Mouse (Mus musculus): Measurements from ENCODE around the gene Olfr735. TPM values are rescaled to one million over a fixed set of nuclear protein-coding genes. Genes with fewer than 3 reads are reported as not detected.

The Olfr735 gene
- polyA plus RNA-seq (2012; rRNA removed) (not detected in 2 replicates), polyA plus RNA-seq (2014; fragmentation: Nextera tagmentation; extraction: Ambion mirVana) (not detected in 2 replicates)

- ATAC-seq (ENCODE audit: low FRiP score, low read depth): no peak
- no peak for TF ChIP-seq POLR2A (IDR thresholded peaks at IDR 0.05; ENCODE audit: borderline replicate concordance, extremely low read depth, insufficient read depth, insufficient read length)
- Histone ChIP-seq H3K27me3 (ENCODE audit: control insufficient read depth, insufficient read depth, low read length) (no peaks in the 10 kb centered on the region), H3K4me2 (replicated peaks; ENCODE audit: low read depth, low read length, severe bottlenecking) (no peak within 1 kb of the TSS), H3K27ac (replicated peaks; ENCODE audit: low read depth, low read length) (no peak within 1 kb of the TSS), H3K36me3 (ENCODE audit: control insufficient read depth, insufficient read depth, low read length) (no peaks in the 10 kb centered on the region), H3K4me3 (replicated peaks; ENCODE audit: low read length) (no peak within 1 kb of the TSS), H3K9me3 (ENCODE audit: control insufficient read depth, low read length) (no peaks in the 10 kb centered on the region), H3K4me1 (ENCODE audit: control insufficient read depth, insufficient read depth, low read length) (no peaks in the 10 kb centered on the region), H3K9ac (ENCODE audit: low read depth, low read length, severe bottlenecking) (no peak within 1 kb of the TSS)
- 78% methylated on average over 2 of the region's 2 CpGs for WGBS
- no peak for DNase-seq (ENCODE audit: low spot score)
These were observed at the start of gene Olfr735 for GRCm38 (mm10) chr14:50348796-50349195. TSS of gene Olfr735 (minus strand) at chr14:50348872.

DNA sequence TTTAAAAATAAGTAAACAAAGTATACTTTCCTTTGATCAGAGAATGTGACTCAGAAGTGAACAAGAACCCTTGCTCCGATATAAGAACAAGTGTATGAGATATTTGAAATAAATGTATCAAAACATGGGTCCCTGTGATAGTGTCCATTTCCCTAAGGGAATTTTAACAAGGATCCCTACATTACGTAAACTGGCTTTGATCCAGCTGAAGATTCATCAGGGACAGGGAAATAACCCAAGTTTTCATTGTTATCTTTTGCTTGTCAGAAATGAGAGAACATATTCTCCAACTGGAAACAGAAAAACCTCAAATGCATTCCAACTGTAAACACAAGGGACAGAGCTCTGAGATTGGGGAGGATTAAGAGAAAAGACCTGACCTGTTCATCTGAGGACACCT, 32.2 kb upstream of the Olfr735 start, which contains the start of gene Olfr736:
Gene Olfr736, plus strand, starts transcription at position 301 of the 400 bp plus-strand sequence.
- Histone ChIP-seq H3K9me3 (ENCODE audit: control insufficient read depth, low read length) (no peaks in the 10 kb centered on the region), H3K36me3 (ENCODE audit: control insufficient read depth, insufficient read depth, low read length) (no peaks in the 10 kb centered on the region), H3K4me2 (replicated peaks; ENCODE audit: low read depth, low read length, severe bottlenecking) (no peak within 1 kb of the TSS), H3K4me3 (replicated peaks; ENCODE audit: low read length) (no peak within 1 kb of the TSS), H3K27ac (replicated peaks; ENCODE audit: low read depth, low read length) (no peak within 1 kb of the TSS), H3K9ac (ENCODE audit: low read depth, low read length, severe bottlenecking) (no peak within 1 kb of the TSS), H3K4me1 (ENCODE audit: control insufficient read depth, insufficient read depth, low read length) (no peaks in the 10 kb centered on the region), H3K27me3 (ENCODE audit: control insufficient read depth, insufficient read depth, low read length) (no peaks in the 10 kb centered on the region)
- ATAC-seq (ENCODE audit: low FRiP score, low read depth) (no peak), DNase-seq (ENCODE audit: low spot score) (no peak)
- 81% methylated on average over 2 of the region's 2 CpGs for WGBS
- no peak for TF ChIP-seq POLR2A (IDR thresholded peaks at IDR 0.05; ENCODE audit: borderline replicate concordance, extremely low read depth, insufficient read depth, insufficient read length)

DNA sequence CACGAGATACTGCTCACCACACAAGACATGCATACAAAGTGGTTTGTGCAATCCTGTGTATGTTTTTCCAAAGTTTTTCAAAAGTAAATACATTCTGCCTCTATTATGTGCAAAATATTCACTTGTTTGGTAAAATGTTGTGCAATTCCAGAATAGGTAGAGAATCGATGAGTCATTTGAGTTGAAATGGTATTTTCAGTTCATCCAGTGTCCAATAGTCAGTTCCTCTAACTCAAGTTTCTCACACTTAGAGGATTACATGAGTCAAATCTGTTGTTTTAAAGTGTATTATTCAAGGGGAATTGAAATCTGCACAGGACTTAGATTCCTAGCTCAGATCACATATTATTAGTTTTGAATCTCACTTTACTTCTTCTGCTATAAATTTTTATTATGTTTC, 14.9 kb upstream of the Olfr735 start:
- H3K27ac ChIP-seq (replicated peaks; ENCODE audit: low read depth, low read length): no peak overlapping the region
- no peak overlapping the region for H3K4me3 ChIP-seq (replicated peaks; ENCODE audit: low read length)
- no peaks in the 10 kb centered on the region for H3K9me3 ChIP-seq (ENCODE audit: control insufficient read depth, low read length)
- 82% methylated on average over 2 of the region's 2 CpGs for WGBS
- H3K36me3 ChIP-seq (ENCODE audit: control insufficient read depth, insufficient read depth, low read length): no peaks in the 10 kb centered on the region
- H3K9ac ChIP-seq (ENCODE audit: low read depth, low read length, severe bottlenecking): no peak overlapping the region
- TF ChIP-seq POLR2A (IDR thresholded peaks at IDR 0.05; ENCODE audit: borderline replicate concordance, extremely low read depth, insufficient read depth, insufficient read length): no peak
- no peaks in the 10 kb centered on the region for H3K27me3 ChIP-seq (ENCODE audit: control insufficient read depth, insufficient read depth, low read length)
- H3K4me1 ChIP-seq (ENCODE audit: control insufficient read depth, insufficient read depth, low read length): no peaks in the 10 kb centered on the region
- no peak for DNase-seq (ENCODE audit: low spot score)
- no peak for ATAC-seq (ENCODE audit: low FRiP score, low read depth)
- H3K4me2 ChIP-seq (replicated peaks; ENCODE audit: low read depth, low read length, severe bottlenecking): no peak overlapping the region

GRCm38 (mm10) chr14:50360480-50360879, 11.8 kb upstream of the Olfr735 start:
- no peak overlapping the region for H3K4me2 ChIP-seq (replicated peaks; ENCODE audit: low read depth, low read length, severe bottlenecking)
- no peak overlapping the region for H3K9ac ChIP-seq (ENCODE audit: low read depth, low read length, severe bottlenecking)
- ATAC-seq (ENCODE audit: low FRiP score, low read depth) (no peak), DNase-seq (ENCODE audit: low spot score) (no peak)
- H3K36me3 ChIP-seq (ENCODE audit: control insufficient read depth, insufficient read depth, low read length): no peaks in the 10 kb centered on the region
- no peaks in the 10 kb centered on the region for H3K27me3 ChIP-seq (ENCODE audit: control insufficient read depth, insufficient read depth, low read length)
- no peak overlapping the region for H3K4me3 ChIP-seq (replicated peaks; ENCODE audit: low read length)
- H3K9me3 ChIP-seq (ENCODE audit: control insufficient read depth, low read length): no peaks in the 10 kb centered on the region
- WGBS: 84% methylated on average over 3 of the region's 3 CpGs
- no peaks in the 10 kb centered on the region for H3K4me1 ChIP-seq (ENCODE audit: control insufficient read depth, insufficient read depth, low read length)
- TF ChIP-seq POLR2A (IDR thresholded peaks at IDR 0.05; ENCODE audit: borderline replicate concordance, extremely low read depth, insufficient read depth, insufficient read length): no peak
- no peak overlapping the region for H3K27ac ChIP-seq (replicated peaks; ENCODE audit: low read depth, low read length)

- no peak for ATAC-seq (ENCODE audit: low FRiP score, low read depth)
- no peak for TF ChIP-seq POLR2A (IDR thresholded peaks at IDR 0.05; ENCODE audit: borderline replicate concordance, extremely low read depth, insufficient read depth, insufficient read length)
- no peak within 1 kb of the TSS for H3K9ac ChIP-seq (ENCODE audit: low read depth, low read length, severe bottlenecking)
- no peak for DNase-seq (ENCODE audit: low spot score)
- H3K27ac ChIP-seq (replicated peaks; ENCODE audit: low read depth, low read length): no peak within 1 kb of the TSS
- H3K9me3 ChIP-seq (ENCODE audit: control insufficient read depth, low read length): no peaks in the 10 kb centered on the region
- H3K36me3 ChIP-seq (ENCODE audit: control insufficient read depth, insufficient read depth, low read length): no peaks in the 10 kb centered on the region
- H3K4me1 ChIP-seq (ENCODE audit: control insufficient read depth, insufficient read depth, low read length): no peaks in the 10 kb centered on the region
- H3K4me3 ChIP-seq (replicated peaks; ENCODE audit: low read length): no peak within 1 kb of the TSS
- H3K4me2 ChIP-seq (replicated peaks; ENCODE audit: low read depth, low read length, severe bottlenecking): no peak within 1 kb of the TSS
- H3K27me3 ChIP-seq (ENCODE audit: control insufficient read depth, insufficient read depth, low read length): no peaks in the 10 kb centered on the region
- WGBS: 76% methylated on average over 2 of the region's 2 CpGs
These were observed 8.9 kb upstream of the Olfr735 start, which contains the start of gene Tlr11 for GRCm38 (mm10) chr14:50357593-50357992. TSS of gene Tlr11 (plus strand) at chr14:50357914.

GRCm38 (mm10) chr14:50356725-50357124, 8.1 kb upstream of the Olfr735 start:
- H3K9me3 ChIP-seq (ENCODE audit: control insufficient read depth, low read length): no peaks in the 10 kb centered on the region
- H3K9ac ChIP-seq (ENCODE audit: low read depth, low read length, severe bottlenecking): no peak overlapping the region
- no peak for DNase-seq (ENCODE audit: low spot score)
- WGBS: 79% methylated on average over 2 of the region's 2 CpGs
- ATAC-seq (ENCODE audit: low FRiP score, low read depth): no peak
- no peaks in the 10 kb centered on the region for H3K36me3 ChIP-seq (ENCODE audit: control insufficient read depth, insufficient read depth, low read length)
- H3K4me3 ChIP-seq (replicated peaks; ENCODE audit: low read length): no peak overlapping the region
- no peak overlapping the region for H3K27ac ChIP-seq (replicated peaks; ENCODE audit: low read depth, low read length)
- H3K27me3 ChIP-seq (ENCODE audit: control insufficient read depth, insufficient read depth, low read length): no peaks in the 10 kb centered on the region
- no peak for TF ChIP-seq POLR2A (IDR thresholded peaks at IDR 0.05; ENCODE audit: borderline replicate concordance, extremely low read depth, insufficient read depth, insufficient read length)
- no peak overlapping the region for H3K4me2 ChIP-seq (replicated peaks; ENCODE audit: low read depth, low read length, severe bottlenecking)
- H3K4me1 ChIP-seq (ENCODE audit: control insufficient read depth, insufficient read depth, low read length): no peaks in the 10 kb centered on the region

All from limb, embryonic 14.5 days (tissue).